Mouse (Mus musculus) hindbrain, embryonic 16.5 days (tissue): ENCODE results near the gene Daam1. TPM values are rescaled to one million over a fixed set of nuclear protein-coding genes. Genes with fewer than 3 reads are reported as not detected.

Experiments used
- ATAC-seq: fragments of 200-750 bp; cut with Nextera tagmentation; 2 replicates; pipeline ENCODE4 v1.8.0; 2017; ENCODE audit warnings: moderate TSS enrichment, moderate library complexity
- H3K27ac ChIP-seq: fragments of 300-500 bp; sonication (generic); 2 replicates; pipeline ENCODE4 v1.5.1; 2014; ENCODE audit warnings: low read depth, mild to moderate bottlenecking, control low read depth, low read length, moderate library complexity
- H3K27me3 ChIP-seq: fragments of 300-500 bp; sonication (generic); replicated peaks from 2 replicates; pipeline ENCODE4 v1.6.1; 2014; ENCODE audit warnings: low read length; ENCODE audit not compliant: control insufficient read depth, insufficient read depth
- H3K36me3 ChIP-seq: fragments of 300-500 bp; sonication (generic); 2 replicates; pipeline ENCODE4 v1.6.1; 2014; ENCODE audit warnings: mild to moderate bottlenecking, low read length, moderate library complexity, mixed read lengths; ENCODE audit not compliant: control insufficient read depth, insufficient read depth
- H3K4me1 ChIP-seq: fragments of 300-500 bp; sonication (generic); 2 replicates; pipeline ENCODE4 v1.6.1; 2014; ENCODE audit warnings: low read depth, low read length; ENCODE audit not compliant: control insufficient read depth, insufficient read depth
- H3K4me2 ChIP-seq: fragments of 300-500 bp; sonication (generic); 2 replicates; pipeline ENCODE4 v1.6.1; 2014; ENCODE audit warnings: mild to moderate bottlenecking, low read length, control low read depth, moderate library complexity
- H3K4me3 ChIP-seq: fragments of 300-500 bp; sonication (generic); 2 replicates; pipeline ENCODE4 v1.5.1; 2014; ENCODE audit warnings: mild to moderate bottlenecking, low read length, control low read depth, moderate library complexity
- H3K9ac ChIP-seq: fragments of 300-500 bp; sonication (generic); 2 replicates; pipeline ENCODE4 v1.6.1; 2014; ENCODE audit warnings: low read depth, mild to moderate bottlenecking, control low read depth, low read length, moderate library complexity
- H3K9me3 ChIP-seq: fragments of 300-500 bp; sonication (generic); 2 replicates; pipeline ENCODE4 v1.6.1; 2014; ENCODE audit warnings: mild to moderate bottlenecking, low read length, moderate library complexity; ENCODE audit not compliant: control insufficient read depth
- WGBS: fragments of 180-500 bp; shearing (Covaris S2); extraction: QIAGEN DNeasy Blood & Tissue Kit; methylation state at CpG from one replicate; pipeline ENCODE4 v1.1.7; 2014; 5-methylcytosine and 5-hydroxymethylcytosine counted together
- polyA plus RNA-seq: library from polyadenylated mRNA; unstranded; fragments of >200 nt; fragmentation: Nextera tagmentation; extraction: Ambion mirVana; gene quantifications from 2 replicates; pipeline ENCODE4 v1.2.1, GENCODE M21; 2015

Daam1 gene
- polyA plus RNA-seq, 1 experiment from 2014 or later = 26.6 TPM

GRCm38 (mm10) chr12:71938513-71938912 lies 107.6 kb downstream of the Daam1 start:
- no peaks in the 10 kb centered on the region for H3K27me3 ChIP-seq
- ATAC-seq = no peak
- peaks cover 9% of the 10 kb centered on the region for H3K4me1 ChIP-seq
- H3K27ac ChIP-seq = peak overlapping the region; percentile 39; the same call in 1 of the 2 replicates
- peaks cover 5% of the 10 kb centered on the region; the same call in 1 of the 2 replicates for H3K36me3 ChIP-seq
- H3K9ac ChIP-seq = no peak overlapping the region
- 68% methylated on average over 5 of the region's 5 CpGs for WGBS
- no peak overlapping the region for H3K4me2 ChIP-seq
- H3K4me3 ChIP-seq = no peak overlapping the region
- H3K9me3 ChIP-seq = no peaks in the 10 kb centered on the region

GRCm38 (mm10) chr12:71941290-71941689 lies 110.4 kb downstream of the Daam1 start:
- H3K27ac ChIP-seq = no peak overlapping the region
- H3K9ac ChIP-seq = no peak overlapping the region
- no peak overlapping the region for H3K4me3 ChIP-seq
- no peaks in the 10 kb centered on the region for H3K27me3 ChIP-seq
- no peak overlapping the region for H3K4me2 ChIP-seq
- H3K36me3 ChIP-seq = peaks cover 19% of the 10 kb centered on the region
- 91% methylated on average over 5 of the region's 5 CpGs for WGBS
- H3K4me1 ChIP-seq = peaks cover 5% of the 10 kb centered on the region; the same call in 1 of the 2 replicates
- no peaks in the 10 kb centered on the region for H3K9me3 ChIP-seq
- no peak for ATAC-seq

- Histone ChIP-seq H3K36me3 (peaks cover 17% of the 10 kb centered on the region), H3K9me3 (no peaks in the 10 kb centered on the region), H3K4me1 (peaks cover 5% of the 10 kb centered on the region; the same call in 1 of the 2 replicates), H3K27ac (no peak overlapping the region), H3K9ac (no peak overlapping the region), H3K27me3 (no peaks in the 10 kb centered on the region), H3K4me2 (no peak overlapping the region), H3K4me3 (no peak overlapping the region)
- 93% methylated on average over 9 of the region's 9 CpGs for WGBS
- ATAC-seq = no peak
These were observed 112.2 kb downstream of the Daam1 start for GRCm38 (mm10) chr12:71943112-71943511.

- Histone ChIP-seq H3K4me3 (no peak overlapping the region), H3K4me2 (no peak overlapping the region), H3K9me3 (no peaks in the 10 kb centered on the region), H3K27ac (no peak overlapping the region), H3K4me1 (peaks cover 3% of the 10 kb centered on the region; the same call in 1 of the 2 replicates), H3K27me3 (no peaks in the 10 kb centered on the region), H3K36me3 (peaks cover 14% of the 10 kb centered on the region), H3K9ac (no peak overlapping the region)
- 82% methylated on average over 4 of the region's 4 CpGs for WGBS
- ATAC-seq = no peak
These were observed 112.8 kb downstream of the Daam1 start for GRCm38 (mm10) chr12:71943646-71944045.

- WGBS = 73% methylated on average over 7 of the region's 7 CpGs
- Histone ChIP-seq H3K4me3 (no peak overlapping the region), H3K27me3 (no peaks in the 10 kb centered on the region), H3K36me3 (peaks cover 14% of the 10 kb centered on the region), H3K4me1 (peaks cover 3% of the 10 kb centered on the region; the same call in 1 of the 2 replicates), H3K9me3 (no peaks in the 10 kb centered on the region), H3K4me2 (no peak overlapping the region), H3K27ac (peak overlapping the region; percentile 20), H3K9ac (no peak overlapping the region)
- ATAC-seq = no peak
These were observed 115.0 kb downstream of the Daam1 start for GRCm38 (mm10) chr12:71945844-71946243.

GRCm38 (mm10) chr12:71946448-71946847 lies 115.6 kb downstream of the Daam1 start:
- Histone ChIP-seq H3K9me3 (no peaks in the 10 kb centered on the region), H3K4me1 (peaks cover 3% of the 10 kb centered on the region; the same call in 1 of the 2 replicates), H3K27me3 (no peaks in the 10 kb centered on the region), H3K4me3 (no peak overlapping the region), H3K4me2 (no peak overlapping the region), H3K9ac (no peak overlapping the region), H3K36me3 (peaks cover 18% of the 10 kb centered on the region), H3K27ac (peak overlapping the region; percentile 20; the same call in 1 of the 2 replicates)
- WGBS = 60% methylated on average over 8 of the region's 8 CpGs
- peak; percentile 92 for ATAC-seq

GRCm38 (mm10) chr12:71948972-71949371 lies 118.1 kb downstream of the Daam1 start:
- Histone ChIP-seq H3K9me3 (no peaks in the 10 kb centered on the region), H3K27me3 (no peaks in the 10 kb centered on the region), H3K27ac (no peak overlapping the region), H3K4me3 (no peak overlapping the region), H3K4me1 (peaks cover 11% of the 10 kb centered on the region), H3K4me2 (no peak overlapping the region), H3K36me3 (peaks cover 28% of the 10 kb centered on the region), H3K9ac (no peak overlapping the region)
- 95% methylated on average over 6 of the region's 6 CpGs for WGBS
- ATAC-seq = no peak

GRCm38 (mm10) chr12:71949606-71950005 lies 118.7 kb downstream of the Daam1 start:
- Histone ChIP-seq H3K9ac (no peak overlapping the region), H3K36me3 (peaks cover 22% of the 10 kb centered on the region), H3K27me3 (no peaks in the 10 kb centered on the region), H3K4me2 (no peak overlapping the region), H3K9me3 (no peaks in the 10 kb centered on the region), H3K27ac (no peak overlapping the region), H3K4me1 (peaks cover 11% of the 10 kb centered on the region), H3K4me3 (no peak overlapping the region)
- 93% methylated on average over 6 of the region's 6 CpGs for WGBS
- ATAC-seq = no peak

GRCm38 (mm10) chr12:71950095-71950877 lies 119.4 kb downstream of the Daam1 start:
- Histone ChIP-seq H3K9ac (no peak overlapping the region), H3K4me2 (no peak overlapping the region), H3K27me3 (no peaks in the 10 kb centered on the region), H3K9me3 (no peaks in the 10 kb centered on the region), H3K4me3 (no peak overlapping the region), H3K4me1 (peaks cover 11% of the 10 kb centered on the region), H3K27ac (no peak overlapping the region), H3K36me3 (peaks cover 21% of the 10 kb centered on the region)
- no peak for ATAC-seq
- 89% methylated on average over 13 of the region's 13 CpGs for WGBS
